Mouse (Mus musculus) left cerebral cortex, adult 9 months (tissue): ENCODE data around the gene Trpm6.
A peak's percentile ranks its signal among the peaks of the same experiment; 100 is the strongest.

Experiments
- DNase-seq, 2 experiments: peaks; one replicate each; pipeline ENCODE4 v3.0.0; 2022; ENCODE audit warnings: low spot score in 2 of 2

The Trpm6 gene

DNA sequence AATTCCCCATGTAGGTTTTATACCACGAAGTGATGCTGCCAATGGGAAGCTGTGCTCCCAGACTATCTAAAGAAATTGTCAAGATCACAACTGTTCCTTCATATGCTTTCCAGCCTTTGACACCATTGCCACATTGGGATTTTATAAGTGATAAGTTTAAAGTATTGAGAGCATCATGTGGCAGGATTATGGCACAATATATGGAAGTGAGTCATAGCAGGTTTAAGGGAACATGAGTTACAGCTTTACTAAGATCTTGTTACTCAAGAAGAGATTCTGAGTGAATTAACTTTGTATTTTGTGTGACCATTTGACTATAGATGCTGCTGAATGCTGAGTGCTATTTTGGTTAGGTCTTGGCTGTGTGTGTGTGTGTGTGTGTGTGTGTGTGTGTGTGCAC, 21.8 kb downstream of the Trpm6 start:
- DNase-seq, result no peak

GRCm38 (mm10) chr19:18772888-18773488, 23.2 kb downstream of the Trpm6 start:
- DNase-seq, result no peak

GRCm38 (mm10) chr19:18774085-18774484, 24.3 kb downstream of the Trpm6 start:
- DNase-seq, result no peak

- DNase-seq, result no peak
Observed at GRCm38 (mm10) chr19:18799646-18800045, 49.9 kb downstream of the Trpm6 start.

GRCm38 (mm10) chr19:18811264-18811663, 61.5 kb downstream of the Trpm6 start:
- no peak for DNase-seq

- no peak for DNase-seq
Observed at GRCm38 (mm10) chr19:18815170-18815569, 65.4 kb downstream of the Trpm6 start.

DNA sequence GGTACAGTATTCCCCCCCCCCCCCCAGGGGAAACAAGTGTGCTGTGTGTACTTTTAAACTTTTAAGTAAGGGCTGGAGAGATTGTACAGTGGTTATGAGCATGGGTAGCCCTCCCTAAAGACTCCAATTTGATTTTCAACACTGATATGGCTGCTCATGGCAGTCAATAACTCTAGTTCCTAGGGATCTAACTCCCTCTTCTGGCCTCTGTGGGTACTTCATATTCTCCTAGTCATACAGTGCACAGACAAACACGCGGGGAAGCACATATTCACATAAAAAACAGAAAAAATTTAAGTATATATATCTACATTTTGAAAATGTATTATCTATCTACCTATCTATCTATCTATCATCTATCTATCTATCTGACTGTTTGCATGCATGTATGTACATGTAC, 67.6 kb downstream of the Trpm6 start:
- DNase-seq, result no peak

DNA sequence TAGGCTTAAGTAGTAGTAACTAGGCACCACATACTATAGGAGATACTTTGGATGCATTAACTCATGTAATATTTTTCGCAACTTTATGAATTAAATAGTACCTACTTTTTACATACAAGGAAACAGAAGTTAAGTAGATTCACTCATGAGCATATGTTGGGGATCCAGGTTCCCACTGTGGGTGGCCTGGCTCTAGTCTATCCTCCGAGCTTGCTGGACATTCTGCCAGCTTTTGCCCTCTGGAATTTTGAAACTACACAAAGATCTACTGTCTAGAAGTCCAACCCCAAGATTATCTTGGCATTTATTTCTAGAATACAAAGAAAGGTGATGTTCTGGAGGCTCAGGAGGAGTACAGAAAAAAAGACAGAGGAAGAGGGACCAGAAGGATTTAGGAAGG, 78.8 kb downstream of the Trpm6 start:
- DNase-seq, result no peak

- DNase-seq, result no peak
Observed at GRCm38 (mm10) chr19:18831196-18831595, 81.4 kb downstream of the Trpm6 start.

- peak in 1 of 2 experiments; percentile 66 for DNase-seq
Observed at GRCm38 (mm10) chr19:18834971-18835370, 85.2 kb downstream of the Trpm6 start.

DNA sequence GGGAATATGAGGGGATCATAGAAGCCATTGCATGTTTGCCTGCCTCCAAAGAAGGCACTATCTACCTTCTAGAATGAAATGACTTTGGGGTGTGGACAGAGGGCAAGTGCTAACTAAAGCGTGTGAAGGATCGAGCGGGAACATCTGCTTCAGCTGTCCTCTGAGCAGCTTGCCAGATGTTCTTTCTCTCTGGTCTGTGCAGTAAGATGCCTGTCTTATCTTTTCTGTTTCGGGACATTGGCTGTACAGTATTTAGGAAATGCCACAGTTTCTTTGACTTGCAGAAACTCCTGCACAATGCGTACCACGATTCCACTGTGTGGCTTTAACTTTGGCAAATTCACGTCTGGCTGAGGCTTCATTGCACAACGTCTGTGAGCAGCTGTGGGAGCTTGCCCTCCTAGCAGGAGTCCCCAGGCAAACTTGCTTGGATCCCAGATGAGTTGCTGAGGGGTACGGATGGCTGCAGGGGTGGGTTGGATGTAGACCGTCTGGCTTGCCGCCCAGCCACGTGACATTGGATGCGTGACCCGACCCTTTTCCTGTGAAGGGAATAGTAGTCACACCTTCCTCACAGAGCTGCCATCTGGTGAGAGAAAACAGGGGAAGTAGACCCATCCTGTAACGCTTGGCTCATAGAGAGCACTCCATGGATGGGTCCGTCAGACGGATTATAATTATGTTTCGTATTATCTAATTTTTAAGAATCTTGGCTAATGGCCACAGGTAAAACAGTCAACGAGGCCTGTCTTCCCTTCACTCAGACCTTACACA, 92.2 kb downstream of the Trpm6 start:
- no peak for DNase-seq

DNA sequence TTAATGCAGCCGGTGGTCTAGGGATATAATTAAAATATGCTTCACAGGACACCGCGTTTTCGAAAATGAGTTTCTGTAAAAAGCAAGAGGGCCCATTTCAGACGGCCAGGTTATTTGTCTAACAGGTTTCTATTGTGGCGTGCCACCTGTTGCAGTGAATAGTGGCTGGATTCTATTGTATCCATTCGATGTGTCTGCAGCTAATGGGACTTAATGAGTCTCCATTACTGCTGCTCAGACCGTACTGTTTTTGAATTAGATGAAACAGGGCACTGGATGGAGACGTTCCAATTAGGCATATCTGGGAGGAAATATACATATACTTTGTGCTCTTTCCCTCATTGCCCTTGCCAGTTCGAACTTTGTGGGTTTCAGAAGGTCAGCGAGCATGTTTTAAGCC, 92.8 kb downstream of the Trpm6 start:
- DNase-seq, result no peak

DNA sequence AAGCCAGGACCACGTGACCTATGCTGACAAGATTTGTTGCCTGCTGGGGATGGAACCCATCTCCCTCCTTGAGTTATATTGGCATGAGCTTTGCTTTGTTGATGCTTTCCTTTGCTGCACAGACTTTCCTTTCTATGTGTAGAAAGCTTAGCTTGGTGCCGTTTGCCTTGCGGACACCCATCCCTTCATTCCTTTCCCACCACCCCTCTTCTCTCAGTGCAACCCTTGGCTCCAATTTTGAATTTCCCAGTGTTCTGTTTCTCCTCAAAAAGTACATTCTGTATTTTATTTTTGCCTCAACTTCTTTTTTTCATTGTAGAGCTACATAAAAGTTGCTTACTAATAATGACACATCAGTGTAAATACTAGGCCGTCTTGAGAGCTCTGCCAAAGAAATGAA, 96.6 kb downstream of the Trpm6 start:
- DNase-seq, result no peak

DNA sequence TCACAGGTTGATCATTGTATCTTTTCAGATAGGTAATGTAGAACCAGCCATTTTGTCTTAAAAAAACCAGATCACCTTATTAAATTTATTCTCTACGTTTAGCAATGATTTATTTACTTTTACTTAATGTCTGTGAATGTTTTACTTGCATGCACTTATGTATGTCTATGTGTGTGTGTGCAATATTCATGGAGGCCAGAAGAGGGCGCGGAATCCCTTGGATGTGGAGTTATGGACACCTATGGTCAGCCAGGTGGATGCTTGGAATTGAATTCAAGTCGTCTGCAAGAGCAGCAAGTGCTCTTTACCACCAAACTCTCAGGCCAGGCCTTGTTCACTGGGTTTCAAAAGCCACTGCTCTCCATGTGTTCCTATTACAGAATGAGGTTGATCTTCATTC, 118.5 kb downstream of the Trpm6 start:
- DNase-seq, result no peak

DNA sequence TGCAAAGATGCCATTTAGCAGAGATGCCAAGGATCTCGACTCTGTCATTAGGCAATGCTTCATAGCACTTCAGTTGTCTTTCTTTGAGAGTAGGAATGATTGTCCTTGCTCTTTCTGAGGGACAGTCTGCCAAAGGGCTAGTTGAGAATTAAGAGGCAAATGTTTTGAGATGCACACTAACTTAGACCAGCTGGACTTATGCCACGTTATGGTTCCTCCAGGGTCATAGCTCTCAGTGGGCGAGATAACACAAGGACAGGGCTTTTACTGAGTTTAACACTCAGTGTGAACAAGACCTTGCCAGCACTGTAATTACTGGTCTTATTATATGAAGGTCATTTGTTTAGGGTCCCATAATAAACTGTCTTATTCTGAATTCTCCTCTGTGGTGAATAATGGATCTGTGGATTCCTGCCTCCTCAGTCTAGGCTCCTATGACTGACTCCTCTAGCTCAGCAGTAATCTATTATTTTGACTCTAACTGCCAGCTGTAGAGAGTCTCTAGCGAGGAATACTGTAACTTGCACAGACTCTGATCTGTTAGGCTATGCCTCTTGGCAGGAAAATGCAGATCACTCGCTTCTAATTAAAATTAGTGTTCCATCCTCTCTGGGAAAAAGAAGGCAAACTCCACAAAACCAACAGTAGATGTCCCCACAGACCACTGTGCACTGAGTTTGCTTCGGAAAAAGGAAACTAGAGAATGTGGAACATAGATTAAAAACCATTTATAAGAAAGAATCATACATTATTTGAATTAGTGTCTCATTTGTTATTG, 123.2 kb downstream of the Trpm6 start:
- peak in 1 of 2 experiments; percentile 49 for DNase-seq

DNA sequence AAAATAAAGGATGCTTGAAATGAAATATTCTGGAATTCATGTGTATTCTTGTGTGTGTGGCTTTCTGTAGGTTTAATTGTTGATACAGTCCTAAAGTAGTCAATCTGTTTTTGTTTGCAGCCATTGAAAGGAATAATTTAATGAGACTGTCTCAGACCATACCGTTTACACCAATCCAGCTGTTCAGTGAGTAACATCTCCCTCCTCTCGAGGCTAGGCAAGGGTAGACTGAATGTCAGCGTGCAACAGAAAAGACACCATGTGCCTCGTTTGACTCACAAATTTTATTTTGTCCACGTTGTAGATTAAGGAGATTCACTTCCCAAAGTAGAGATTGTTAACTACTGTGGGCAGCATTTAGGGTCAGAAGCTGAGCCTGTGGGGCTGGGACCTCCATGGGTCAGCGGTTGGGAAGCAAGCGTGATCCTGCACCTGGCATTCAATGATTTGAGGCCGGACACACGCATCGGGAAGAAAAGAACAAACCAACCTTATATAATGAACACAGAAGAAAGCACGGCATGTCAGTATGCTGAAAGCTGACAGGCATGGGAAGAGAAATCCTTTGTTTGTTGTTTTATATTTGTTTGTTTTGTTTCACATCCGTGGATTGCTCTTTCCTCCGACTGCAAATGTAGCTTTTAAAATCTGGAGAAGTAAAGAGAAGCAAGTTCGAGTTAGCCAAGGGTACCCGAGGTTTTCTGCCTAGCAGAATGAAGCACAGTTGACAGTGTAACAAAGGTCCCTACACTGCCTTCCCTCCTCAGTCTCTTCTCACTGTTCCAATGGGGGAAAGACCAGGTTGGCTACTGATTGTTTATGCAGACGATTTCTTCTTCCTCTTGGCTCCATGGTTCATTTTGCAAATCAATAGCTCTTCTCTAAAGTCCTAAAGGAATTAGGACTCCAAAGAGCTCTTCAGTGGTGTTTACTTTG, 124.2 kb downstream of the Trpm6 start:
- DNase-seq, result no peak

- no peak for DNase-seq
Observed at GRCm38 (mm10) chr19:18879264-18879663, 129.5 kb downstream of the Trpm6 start.

- no peak for DNase-seq
Observed at GRCm38 (mm10) chr19:18881162-18881561, 131.4 kb downstream of the Trpm6 start.

DNA sequence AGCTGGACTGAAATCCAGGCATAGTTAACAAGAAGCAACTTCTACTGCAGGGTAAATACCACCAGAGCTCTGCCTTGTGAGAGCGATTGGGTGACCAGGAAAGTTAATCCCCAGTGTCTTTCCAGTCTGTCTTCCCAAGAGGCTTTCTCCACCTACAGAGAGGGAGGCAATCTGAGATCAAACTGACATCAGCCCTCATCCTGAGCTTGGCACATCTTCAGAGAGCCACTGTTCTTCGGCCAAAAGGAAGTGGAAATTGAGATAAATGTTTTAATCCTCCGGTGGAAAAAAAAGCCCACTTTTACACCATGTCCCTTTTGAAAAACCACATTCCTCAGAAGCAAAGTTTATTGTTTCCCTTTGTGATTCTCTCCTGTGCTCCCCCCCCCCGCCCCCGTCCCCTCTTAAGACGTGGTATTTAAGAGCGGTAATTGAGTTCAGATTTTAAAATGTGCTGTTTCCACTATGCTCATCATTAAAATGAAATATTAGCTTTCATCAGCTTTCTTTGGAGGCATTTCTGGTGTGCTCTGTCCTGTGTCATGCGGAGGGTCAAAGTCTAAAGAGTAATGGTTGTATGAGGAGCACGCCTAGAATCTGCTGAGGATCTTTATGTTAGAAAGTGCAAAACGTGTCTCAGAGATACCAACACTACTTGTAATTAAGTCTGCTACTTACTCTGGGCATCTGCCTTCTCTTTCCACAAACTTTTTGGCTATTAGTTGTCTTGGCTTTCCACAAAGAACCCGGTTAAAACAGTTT, 138.0 kb downstream of the Trpm6 start:
- DNase-seq, result no peak

DNA sequence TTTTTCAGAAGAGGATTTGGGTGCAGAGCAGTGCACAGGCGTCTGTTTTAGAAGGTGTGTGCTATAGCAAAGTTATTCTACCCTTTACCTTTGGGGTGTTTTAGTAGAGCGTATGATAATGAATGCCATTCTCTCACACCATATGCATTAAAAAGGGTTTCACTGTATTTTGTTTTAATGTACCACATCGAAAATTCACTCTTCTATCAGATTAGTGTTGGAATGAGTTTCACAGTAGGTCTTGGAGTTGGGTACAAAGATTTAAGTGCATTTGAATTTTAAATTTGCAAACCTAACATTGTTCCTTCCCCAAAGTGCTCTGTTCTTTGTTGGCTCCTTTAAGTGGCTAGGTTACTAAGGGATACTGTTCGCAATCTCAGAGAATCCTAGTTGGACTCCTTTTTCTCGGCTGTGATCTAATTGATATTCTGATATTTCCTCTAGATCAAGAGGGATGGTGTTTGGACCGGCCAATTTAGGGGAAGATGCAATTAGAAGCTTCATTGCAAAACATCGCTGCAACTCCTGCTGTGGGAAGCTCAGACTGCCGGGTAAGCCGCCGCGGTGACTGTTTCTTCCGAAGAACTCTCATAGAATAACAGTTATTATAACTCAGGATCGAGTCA, 138.8 kb downstream of the Trpm6 start:
- peak; percentile 51 to 55 for DNase-seq
